Mouse (Mus musculus): ENCODE data around the gene Eif5a2.

DNA sequence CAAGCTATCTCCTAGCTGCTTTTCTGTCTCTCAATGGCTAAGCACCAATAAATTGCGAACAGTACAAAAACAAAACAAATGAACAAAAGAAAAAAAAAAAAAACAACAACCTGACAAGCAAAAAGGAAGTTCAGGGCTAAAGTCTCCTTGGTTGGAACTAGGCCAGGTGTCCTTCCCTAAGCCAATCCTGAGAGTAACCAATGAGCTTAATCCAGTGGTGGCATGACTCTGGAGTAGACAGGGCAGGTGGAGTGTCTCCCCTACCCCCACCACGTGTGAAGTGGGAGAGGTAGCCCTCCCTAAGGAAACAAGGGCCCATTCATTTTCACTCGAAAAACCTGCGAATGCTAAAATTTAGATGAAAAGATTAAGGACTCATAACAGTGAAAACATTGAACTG, 30.4 kb downstream of the Eif5a2 start:
- no peak for TF ChIP-seq CTCF (IDR thresholded peaks at IDR 0.05; ENCODE audit: borderline replicate concordance, insufficient read depth, low read length)
- no peak for TF ChIP-seq POLR2A (IDR thresholded peaks at IDR 0.05; ENCODE audit: low read depth, low read length)

All from embryonic fibroblast, embryonic 13.5 days (primary cell).